ENCODE assay signal across 8 mouse cellular contexts in the genomic region with DNA sequence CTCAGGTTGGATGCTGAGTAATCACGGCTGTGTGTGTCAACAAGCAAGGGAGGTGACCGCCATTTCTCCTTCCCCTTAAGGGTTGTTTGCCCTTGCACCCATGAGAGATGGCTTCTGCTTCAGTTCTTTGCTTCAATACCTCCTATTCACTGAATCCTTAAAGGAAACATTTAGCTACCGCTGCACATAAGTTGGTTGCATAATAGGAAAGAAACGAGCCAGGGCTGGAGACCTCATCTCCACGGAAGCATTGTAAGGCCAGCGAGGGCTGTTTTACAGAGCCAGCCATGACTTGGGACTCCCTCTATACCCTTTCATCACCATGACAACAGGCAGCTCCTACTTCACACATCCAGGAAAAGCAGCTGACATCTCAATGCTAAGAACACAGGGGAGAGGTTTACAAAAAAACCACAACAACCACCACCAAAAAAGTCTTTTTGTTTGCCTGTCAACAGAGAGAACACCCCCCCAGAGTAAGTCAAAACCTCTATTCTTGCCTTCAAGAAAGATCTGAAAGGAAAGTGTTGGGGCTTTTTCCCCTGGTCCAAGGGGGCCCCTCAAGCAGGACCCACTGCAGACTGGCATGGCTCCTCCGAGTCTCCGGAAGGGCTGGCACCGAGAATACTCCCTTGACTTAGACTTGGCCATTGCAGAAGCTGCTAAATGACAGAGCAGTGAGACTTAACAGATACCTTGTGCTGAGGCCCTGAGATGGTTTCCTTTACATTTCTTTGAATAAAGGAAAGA. TPM values are rescaled to one million over a fixed set of nuclear protein-coding genes. Genes with fewer than 3 reads are reported as not detected.
A peak's percentile ranks its signal among the peaks of the same experiment; 100 is the strongest.
DNase-seq lines count a peak whose midpoint lies in the region; ATAC-seq and TF ChIP-seq lines count a peak whose summit lies in the region.

No protein-coding gene starts in this region.

- intact Hi-C loops in gastrocnemius, adult 2 months (cut with DNase I) = no loop called here
- intact Hi-C loops in gastrocnemius, postnatal 36 days (cut with DNase I) = no loop called here

- ATAC-seq in heart, embryonic 12.5 days (ENCODE audit: insufficient number of reproducible peaks, low FRiP score) = no peak

- no peaks in the 10 kb centered on the region for H3K27me3 ChIP-seq in heart, embryonic 12.5 days (replicated peaks)

- no peak overlapping the region for H3K4me2 ChIP-seq in heart, embryonic 12.5 days

- H3K4me1 ChIP-seq in heart, embryonic 12.5 days (replicated peaks) = peaks cover 76% of the 10 kb centered on the region

- TF ChIP-seq CTCF in gastrocnemius, adult 2 months (IDR thresholded peaks at IDR 0.05) = no peak

- no peak for DNase-seq in gastrocnemius, adult 2 months
- DNase-seq in gastrocnemius, postnatal 36 days = no peak
- DNase-seq in brain, embryonic 18.5 days (ENCODE audit: low read depth, low spot score) = peak; percentile 81
- DNase-seq in left cerebral cortex, adult 18-20 months (ENCODE audit: low spot score in 2 of 2) = peak; percentile 47 to 70
- DNase-seq in right cerebral cortex, postnatal 10 days (ENCODE audit: low spot score in 2 of 2) = peak; percentile 77 to 89
- DNase-seq in urinary bladder, adult 2 months (ENCODE audit: low spot score) = no peak
- no peak for DNase-seq in Muller cell, postnatal 12 days (ENCODE audit: inconsistent ontology term)

- H3K4me3 ChIP-seq in gastrocnemius, adult 2 months = peak overlapping the region; percentile 77
- H3K4me3 ChIP-seq in heart, embryonic 12.5 days = no peak overlapping the region

- H3K9me3 ChIP-seq in heart, embryonic 12.5 days (replicated peaks) = no peaks in the 10 kb centered on the region

- 46% methylated on average over 9 of the region's 9 CpGs for WGBS in heart, embryonic 12.5 days

- H3K27ac ChIP-seq in gastrocnemius, adult 2 months = peak overlapping the region; percentile 92
- peak overlapping the region; percentile 51 for H3K27ac ChIP-seq in heart, embryonic 12.5 days (ENCODE audit: poor library complexity, severe bottlenecking)

- H3K36me3 ChIP-seq in heart, embryonic 12.5 days = no peaks in the 10 kb centered on the region

- no peak overlapping the region for H3K9ac ChIP-seq in heart, embryonic 12.5 days

RNA-seq across cellular contexts. Expression of gene Sparcl1, which starts 3.2 kb away (rescaled TPM):
- 100 to 1,000 TPM in 1 of 2 experiments, 10 to 100 TPM in 1; 83.5 to 151 TPM for total RNA-seq in gastrocnemius, adult 2 months (2021)
- 100 to 1,000 TPM; 125 to 142 TPM for total RNA-seq in gastrocnemius, postnatal 36 days (2021)
- 21.2 and 25.4 TPM in 2 replicates for polyA plus RNA-seq in heart, embryonic 12.5 days (2016; fragmentation: Nextera tagmentation; extraction: Ambion mirVana)
- total RNA-seq in left cerebral cortex, adult 18-20 months (2021) = 1,000 to 10,000 TPM; 1,509 to 1,567 TPM
- polyA plus RNA-seq in urinary bladder, adult 2 months (2012; rRNA removed) = 1,512 and 1,967 TPM in 2 replicates

RNA-seq across cellular contexts. Expression of gene Gm17660, which starts 32.9 kb away (rescaled TPM):
- total RNA-seq in gastrocnemius, adult 2 months (2021) = not detected
- total RNA-seq in gastrocnemius, postnatal 36 days (2021) = under 1 TPM in 1 of 2 experiments, not detected in 1; 0.56 TPM
- polyA plus RNA-seq in heart, embryonic 12.5 days (2016; fragmentation: Nextera tagmentation; extraction: Ambion mirVana) = not detected in 2 replicates
- total RNA-seq in left cerebral cortex, adult 18-20 months (2021) = not detected
- not detected in 2 replicates for polyA plus RNA-seq in urinary bladder, adult 2 months (2012; rRNA removed)

Comparison
In these comparisons a context has a peak if more than half of its experiments do, and no peak if none do; other contexts are left out.
1. DNase-seq: peak in brain, embryonic 18.5 days (single experiment), left cerebral cortex, adult 18-20 months (2 of 2) and right cerebral cortex, postnatal 10 days (2 of 2); none in gastrocnemius, adult 2 months (single experiment), gastrocnemius, postnatal 36 days (0 of 2), urinary bladder, adult 2 months (single experiment) and Muller cell, postnatal 12 days (single experiment).
2. RNA of gene Sparcl1, which starts 3.2 kb away (total RNA-seq): 1,509 to 1,567 TPM in left cerebral cortex, adult 18-20 months; 83.5 to 151 TPM in gastrocnemius, adult 2 months and 125 to 142 TPM in gastrocnemius, postnatal 36 days; every median in the first group is over 4 times any median in the second.